Mouse (Mus musculus): ENCODE data around the gene Serinc3. TPM values are rescaled to one million over a fixed set of nuclear protein-coding genes. Genes with fewer than 3 reads are reported as not detected.
"Not testable (repeated sequence)": the region's sequence is repeated elsewhere in the genome, so short reads cannot be mapped to it uniquely, and the experiment has no call there.

The Serinc3 gene
- polyA plus RNA-seq (2014; fragmentation: Nextera tagmentation; extraction: Ambion mirVana): 42.1 and 45.1 TPM in 2 replicates

- Histone ChIP-seq H3K4me3 (replicated peaks; ENCODE audit: low read length) (peak within 1 kb of the TSS; percentile 75), H3K9me3 (ENCODE audit: control insufficient read depth, low read length) (0 out of 2 replicates have a peak, but pooled peaks cover under 1% of the 10 kb centered on the region), H3K4me1 (replicated peaks; ENCODE audit: control insufficient read depth, insufficient read depth, low read length) (peaks cover 18% of the 10 kb centered on the region), H3K27ac (peak within 1 kb of the TSS; percentile 90), H3K9ac (peak within 1 kb of the TSS; percentile 84), H3K27me3 (ENCODE audit: control insufficient read depth, insufficient read depth, low read length) (no peaks in the 10 kb centered on the region), H3K4me2 (replicated peaks) (peak within 1 kb of the TSS; percentile 64), H3K36me3 (replicated peaks; ENCODE audit: control insufficient read depth, insufficient read depth) (0 out of 2 replicates have a peak, but pooled peaks cover 3% of the 10 kb centered on the region)
- DNase-seq (ENCODE audit: low spot score): peak; percentile 99
- under 1% methylated on average over 74 of the region's 74 CpGs for WGBS
- ATAC-seq (ENCODE audit: low FRiP score): peak; percentile 97
Measured at GRCm38 (mm10) chr2:163644575-163645385, at the start of gene Serinc3. Serinc3 (minus strand) TSS chr2:163645131.

GRCm38 (mm10) chr2:163693716-163694314 lies 48.9 kb upstream of the Serinc3 start:
- H3K9ac ChIP-seq: no peak overlapping the region
- no peak for ATAC-seq (ENCODE audit: low FRiP score)
- 68% methylated on average over 9 of the region's 9 CpGs for WGBS

GRCm38 (mm10) chr2:163692873-163693612 lies 48.1 kb upstream of the Serinc3 start:
- 79% methylated on average over 3 of the region's 3 CpGs for WGBS
- H3K4me2 ChIP-seq (replicated peaks): no peak overlapping the region
- DNase-seq (ENCODE audit: low spot score) (no peak), ATAC-seq (ENCODE audit: low FRiP score) (no peak)
- H3K4me3 ChIP-seq (replicated peaks; ENCODE audit: low read length): no peak overlapping the region
- no peaks in the 10 kb centered on the region for H3K36me3 ChIP-seq (replicated peaks; ENCODE audit: control insufficient read depth, insufficient read depth)
- H3K4me1 ChIP-seq (replicated peaks; ENCODE audit: control insufficient read depth, insufficient read depth, low read length): peaks cover 11% of the 10 kb centered on the region; the same call in 1 of the 2 replicates
- no peaks in the 10 kb centered on the region for H3K9me3 ChIP-seq (ENCODE audit: control insufficient read depth, low read length)
- H3K27ac ChIP-seq: peak overlapping the region; percentile 67; the same call in 1 of the 2 replicates
- no peak overlapping the region for H3K9ac ChIP-seq
- no peaks in the 10 kb centered on the region for H3K27me3 ChIP-seq (ENCODE audit: control insufficient read depth, insufficient read depth, low read length)

More at GRCm38 (mm10) chr2:163693716-163694314, 48.9 kb upstream of the Serinc3 start:
- Histone ChIP-seq H3K4me3 (replicated peaks; ENCODE audit: low read length) (no peak overlapping the region), H3K4me1 (replicated peaks; ENCODE audit: control insufficient read depth, insufficient read depth, low read length) (peaks cover 11% of the 10 kb centered on the region; the same call in 1 of the 2 replicates), H3K4me2 (replicated peaks) (no peak overlapping the region), H3K27me3 (ENCODE audit: control insufficient read depth, insufficient read depth, low read length) (no peaks in the 10 kb centered on the region), H3K36me3 (replicated peaks; ENCODE audit: control insufficient read depth, insufficient read depth) (no peaks in the 10 kb centered on the region), H3K9me3 (ENCODE audit: control insufficient read depth, low read length) (no peaks in the 10 kb centered on the region), H3K27ac (peak overlapping the region; percentile 67; the same call in 1 of the 2 replicates)
- DNase-seq (ENCODE audit: low spot score): no peak

GRCm38 (mm10) chr2:163691846-163692605 lies 47.1 kb upstream of the Serinc3 start:
- Histone ChIP-seq H3K36me3 (replicated peaks; ENCODE audit: control insufficient read depth, insufficient read depth) (no peaks in the 10 kb centered on the region), H3K4me1 (replicated peaks; ENCODE audit: control insufficient read depth, insufficient read depth, low read length) (peaks cover 11% of the 10 kb centered on the region; the same call in 1 of the 2 replicates), H3K4me2 (replicated peaks) (no peak overlapping the region), H3K9ac (no peak overlapping the region), H3K27me3 (ENCODE audit: control insufficient read depth, insufficient read depth, low read length) (no peaks in the 10 kb centered on the region), H3K9me3 (ENCODE audit: control insufficient read depth, low read length) (no peaks in the 10 kb centered on the region), H3K27ac (no peak overlapping the region), H3K4me3 (replicated peaks; ENCODE audit: low read length) (no peak overlapping the region)
- ATAC-seq (ENCODE audit: low FRiP score) (no peak), DNase-seq (ENCODE audit: low spot score) (no peak)
- 93% methylated on average over 6 of the region's 6 CpGs for WGBS

GRCm38 (mm10) chr2:163690409-163691304 lies 45.7 kb upstream of the Serinc3 start:
- no peak overlapping the region for H3K4me2 ChIP-seq (replicated peaks)
- WGBS: 53% methylated on average over 8 of the region's 8 CpGs
- H3K27me3 ChIP-seq (ENCODE audit: control insufficient read depth, insufficient read depth, low read length): no peaks in the 10 kb centered on the region
- H3K4me1 ChIP-seq (replicated peaks; ENCODE audit: control insufficient read depth, insufficient read depth, low read length): peaks cover 13% of the 10 kb centered on the region; the same call in 1 of the 2 replicates
- no peak overlapping the region for H3K4me3 ChIP-seq (replicated peaks; ENCODE audit: low read length)
- H3K27ac ChIP-seq: peak overlapping the region; percentile 47; the same call in 1 of the 2 replicates
- no peaks in the 10 kb centered on the region for H3K36me3 ChIP-seq (replicated peaks; ENCODE audit: control insufficient read depth, insufficient read depth)
- H3K9ac ChIP-seq: peak overlapping the region; percentile 3; the same call in 1 of the 2 replicates
- DNase-seq (ENCODE audit: low spot score) (no peak), ATAC-seq (ENCODE audit: low FRiP score) (no peak; the same call in 1 of the 2 replicates)
- no peaks in the 10 kb centered on the region for H3K9me3 ChIP-seq (ENCODE audit: control insufficient read depth, low read length)

GRCm38 (mm10) chr2:163689771-163690170 lies 44.8 kb upstream of the Serinc3 start:
- H3K4me3 ChIP-seq (replicated peaks; ENCODE audit: low read length): no peak overlapping the region
- no peak for DNase-seq (ENCODE audit: low spot score)
- no peaks in the 10 kb centered on the region for H3K36me3 ChIP-seq (replicated peaks; ENCODE audit: control insufficient read depth, insufficient read depth)
- H3K4me2 ChIP-seq (replicated peaks): no peak overlapping the region
- 82% methylated on average over 3 of the region's 3 CpGs for WGBS
- peak overlapping the region; percentile 47 for H3K27ac ChIP-seq
- H3K9ac ChIP-seq: no peak overlapping the region
- peaks cover 16% of the 10 kb centered on the region; the same call in 1 of the 2 replicates for H3K4me1 ChIP-seq (replicated peaks; ENCODE audit: control insufficient read depth, insufficient read depth, low read length)
- no peak for ATAC-seq (ENCODE audit: low FRiP score)
- no peaks in the 10 kb centered on the region for H3K9me3 ChIP-seq (ENCODE audit: control insufficient read depth, low read length)
- no peaks in the 10 kb centered on the region for H3K27me3 ChIP-seq (ENCODE audit: control insufficient read depth, insufficient read depth, low read length)

GRCm38 (mm10) chr2:163688377-163688776 lies 43.4 kb upstream of the Serinc3 start:
- ATAC-seq (ENCODE audit: low FRiP score); H3K9me3 ChIP-seq (ENCODE audit: control insufficient read depth, low read length); DNase-seq (ENCODE audit: low spot score); H3K27ac ChIP-seq; H3K27me3 ChIP-seq (ENCODE audit: control insufficient read depth, insufficient read depth, low read length); H3K36me3 ChIP-seq (replicated peaks; ENCODE audit: control insufficient read depth, insufficient read depth); H3K4me3 ChIP-seq (replicated peaks; ENCODE audit: low read length); H3K4me2 ChIP-seq (replicated peaks); H3K9ac ChIP-seq: not testable (repeated sequence)
- H3K4me1 ChIP-seq (replicated peaks; ENCODE audit: control insufficient read depth, insufficient read depth, low read length): peaks cover 16% of the 10 kb centered on the region; the same call in 1 of the 2 replicates
- 92% methylated on average over 1 of the region's 1 CpGs for WGBS

- Histone ChIP-seq H3K36me3 (replicated peaks; ENCODE audit: control insufficient read depth, insufficient read depth) (no peaks in the 10 kb centered on the region), H3K27ac (no peak overlapping the region), H3K4me1 (replicated peaks; ENCODE audit: control insufficient read depth, insufficient read depth, low read length) (peaks cover 16% of the 10 kb centered on the region; the same call in 1 of the 2 replicates), H3K4me3 (replicated peaks; ENCODE audit: low read length) (no peak overlapping the region), H3K27me3 (ENCODE audit: control insufficient read depth, insufficient read depth, low read length) (no peaks in the 10 kb centered on the region), H3K9ac (no peak overlapping the region), H3K9me3 (ENCODE audit: control insufficient read depth, low read length) (no peaks in the 10 kb centered on the region), H3K4me2 (replicated peaks) (no peak overlapping the region)
- ATAC-seq (ENCODE audit: low FRiP score): no peak
- WGBS: 87% methylated on average over 3 of the region's 3 CpGs
- no peak for DNase-seq (ENCODE audit: low spot score)
Measured at GRCm38 (mm10) chr2:163686886-163687285, 42.0 kb upstream of the Serinc3 start.

Measured in hindbrain, embryonic 14.5 days (tissue).